Mouse (Mus musculus): ENCODE data around the gene Ficd.

Ficd gene

GRCm38 (mm10) chr5:113730641-113731121 lies 4.9 kb upstream of the Ficd start:
- no peak for DNase-seq (ENCODE audit: low spot score in 2 of 2)

- no peak for DNase-seq (ENCODE audit: low spot score in 2 of 2)
These were observed 4.4 kb upstream of the Ficd start for GRCm38 (mm10) chr5:113731174-113731573.

- no peak for DNase-seq (ENCODE audit: low spot score in 2 of 2)
These were observed 3.4 kb upstream of the Ficd start for GRCm38 (mm10) chr5:113732182-113732581.

GRCm38 (mm10) chr5:113734376-113734775 lies 1.2 kb upstream of the Ficd start:
- DNase-seq (ENCODE audit: low spot score in 2 of 2): no peak

GRCm38 (mm10) chr5:113735023-113735344 lies 619 bp upstream of the Ficd start:
- no peak for DNase-seq (ENCODE audit: low spot score in 2 of 2)

- no peak for DNase-seq (ENCODE audit: low spot score in 2 of 2)
These were observed 505 bp downstream of the Ficd start for GRCm38 (mm10) chr5:113736113-113736502.

- no peak for DNase-seq (ENCODE audit: low spot score in 2 of 2)
These were observed 1.0 kb downstream of the Ficd start for GRCm38 (mm10) chr5:113736522-113737164.

- no peak for DNase-seq (ENCODE audit: low spot score in 2 of 2)
These were observed 2.1 kb downstream of the Ficd start for GRCm38 (mm10) chr5:113737607-113738237.

GRCm38 (mm10) chr5:113747629-113748028 lies 12.0 kb downstream of the Ficd start:
- no peak for DNase-seq (ENCODE audit: low spot score in 2 of 2)

GRCm38 (mm10) chr5:113748556-113749331 lies 13.1 kb downstream of the Ficd start:
- DNase-seq (ENCODE audit: low spot score in 2 of 2): no peak

- no peak for DNase-seq (ENCODE audit: low spot score in 2 of 2)
These were observed 16.0 kb downstream of the Ficd start for GRCm38 (mm10) chr5:113751521-113752157.

GRCm38 (mm10) chr5:113755347-113756030 lies 19.9 kb downstream of the Ficd start:
- DNase-seq (ENCODE audit: low spot score in 2 of 2): no peak

GRCm38 (mm10) chr5:113761585-113761984 lies 26.0 kb downstream of the Ficd start:
- no peak for DNase-seq (ENCODE audit: low spot score in 2 of 2)

- DNase-seq (ENCODE audit: low spot score in 2 of 2): no peak
These were observed 28.8 kb downstream of the Ficd start for GRCm38 (mm10) chr5:113764426-113764825.

GRCm38 (mm10) chr5:113765641-113766526 lies 30.3 kb downstream of the Ficd start:
- no peak for DNase-seq (ENCODE audit: low spot score in 2 of 2)

GRCm38 (mm10) chr5:113768806-113769205 lies 33.2 kb downstream of the Ficd start:
- no peak for DNase-seq (ENCODE audit: low spot score in 2 of 2)

- DNase-seq (ENCODE audit: low spot score in 2 of 2): peak; percentile 81 to 83
These were observed 35.9 kb downstream of the Ficd start for GRCm38 (mm10) chr5:113771213-113772162.

GRCm38 (mm10) chr5:113772450-113772895 lies 36.9 kb downstream of the Ficd start, which contains the start of the genes Sart3 and Iscu:
Gene Sart3, minus strand, starts transcription at chr5:113772510.
Gene Iscu, plus strand, starts transcription at chr5:113772748.
- peak; percentile 92 to 93 for DNase-seq (ENCODE audit: low spot score in 2 of 2)

- no peak for DNase-seq (ENCODE audit: low spot score in 2 of 2)
These were observed 37.4 kb downstream of the Ficd start for GRCm38 (mm10) chr5:113772905-113773519.
